Mouse (Mus musculus): ENCODE measurements around the gene Deaf1.

Deaf1 gene

DNA sequence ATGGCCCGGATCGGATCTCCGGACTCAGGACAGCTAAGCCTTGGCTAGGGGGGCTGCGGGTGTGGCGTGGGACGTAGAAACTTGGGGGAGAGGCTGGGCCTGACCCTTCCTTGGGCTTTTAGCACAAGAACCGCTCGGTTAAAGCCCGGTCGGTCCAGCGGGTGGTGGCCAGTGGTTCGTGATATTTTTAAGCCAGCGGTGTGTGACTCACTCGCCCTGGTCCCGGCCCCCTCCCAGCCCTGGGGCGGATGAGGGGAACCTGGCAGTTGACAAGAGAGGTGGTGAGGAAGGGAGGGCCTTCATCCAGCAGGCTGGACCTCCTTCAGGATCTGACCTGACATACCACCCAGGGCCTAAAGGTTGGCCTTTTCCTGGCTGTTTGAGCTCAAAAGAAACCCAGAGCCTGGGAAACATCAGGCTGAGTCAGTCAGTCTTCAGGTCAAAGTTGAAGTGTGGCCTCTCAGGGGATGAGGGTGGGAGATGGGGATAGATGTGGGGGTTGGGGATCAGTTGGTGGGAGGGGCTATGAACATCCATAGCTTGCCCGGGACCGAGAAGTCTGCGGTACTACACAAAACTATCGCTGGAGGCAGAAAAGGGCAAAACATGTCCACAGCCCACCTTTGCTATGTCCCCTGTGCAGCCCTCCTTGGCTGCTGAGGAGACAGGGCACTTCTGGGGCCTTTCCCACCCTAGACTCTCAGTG lies 11.9 kb upstream of the Deaf1 start:
- peak; percentile 7 for DNase-seq (ENCODE audit: inconsistent ontology term)

DNA sequence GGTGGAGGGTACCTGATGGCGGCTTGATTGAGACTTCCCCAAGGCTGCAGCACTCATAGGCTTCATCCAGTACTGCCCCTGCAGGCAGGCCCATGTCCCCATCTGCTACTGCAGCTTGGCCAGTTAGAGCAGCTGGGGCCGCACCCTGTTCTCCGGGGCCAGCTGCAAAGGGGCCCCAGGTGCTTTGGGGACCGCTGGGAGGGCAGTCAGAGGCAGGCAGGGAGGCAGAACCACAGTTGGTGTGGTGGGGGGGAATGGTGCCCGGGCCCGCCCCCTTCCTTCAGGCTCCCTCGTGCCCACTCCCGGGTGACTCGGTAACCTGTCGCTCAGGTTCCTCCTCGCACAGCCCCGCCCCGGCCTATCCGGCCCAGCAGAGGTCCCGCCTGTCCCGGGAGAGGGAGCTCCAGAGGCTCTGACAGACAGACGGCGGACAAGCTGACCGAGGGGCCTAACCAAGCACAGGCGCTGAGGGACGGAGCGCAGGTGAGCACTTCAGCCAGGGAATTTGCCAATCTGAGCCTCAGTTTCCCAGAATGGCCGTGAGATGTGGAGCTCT lies 11.2 kb upstream of the Deaf1 start, which contains the start of gene Eps8l2:
Gene Eps8l2, plus strand, starts transcription at position 305 of the 556 bp plus-strand sequence.
- peak; percentile 27 for DNase-seq (ENCODE audit: inconsistent ontology term)

DNA sequence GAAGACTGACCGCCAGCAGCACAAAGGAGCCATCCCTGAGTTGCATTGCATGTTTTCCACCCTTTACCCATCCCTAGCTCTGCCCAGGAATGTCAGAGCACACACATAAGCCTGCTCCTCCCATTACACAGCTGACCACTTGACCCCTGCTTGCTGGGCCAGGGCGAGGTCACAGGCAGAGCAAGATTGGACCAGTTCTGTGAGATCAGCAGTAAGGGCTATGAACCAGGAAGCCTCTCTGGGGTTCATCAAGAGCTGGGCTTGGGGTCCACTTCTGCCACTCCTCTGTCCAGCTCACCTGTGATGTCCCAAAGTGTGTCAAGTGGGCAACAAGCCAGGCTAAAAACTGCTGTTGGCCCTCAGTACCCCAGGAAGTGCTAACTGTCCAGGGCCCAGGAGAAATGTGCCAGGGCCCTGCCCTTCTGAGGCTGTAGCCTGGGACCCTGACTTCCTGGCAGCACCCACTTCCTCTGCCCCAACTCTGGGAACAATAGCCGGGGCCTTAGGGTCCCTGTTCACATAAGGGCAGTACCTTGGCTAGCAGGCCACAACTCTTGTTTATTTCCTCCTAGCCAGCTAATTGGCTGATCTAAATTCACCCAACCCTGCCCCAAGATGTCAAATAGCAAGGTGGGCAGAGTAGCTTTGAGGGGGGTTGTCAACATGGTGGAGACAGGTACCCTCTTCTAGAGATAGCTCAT lies 10.4 kb upstream of the Deaf1 start:
- DNase-seq (ENCODE audit: inconsistent ontology term): no peak

DNA sequence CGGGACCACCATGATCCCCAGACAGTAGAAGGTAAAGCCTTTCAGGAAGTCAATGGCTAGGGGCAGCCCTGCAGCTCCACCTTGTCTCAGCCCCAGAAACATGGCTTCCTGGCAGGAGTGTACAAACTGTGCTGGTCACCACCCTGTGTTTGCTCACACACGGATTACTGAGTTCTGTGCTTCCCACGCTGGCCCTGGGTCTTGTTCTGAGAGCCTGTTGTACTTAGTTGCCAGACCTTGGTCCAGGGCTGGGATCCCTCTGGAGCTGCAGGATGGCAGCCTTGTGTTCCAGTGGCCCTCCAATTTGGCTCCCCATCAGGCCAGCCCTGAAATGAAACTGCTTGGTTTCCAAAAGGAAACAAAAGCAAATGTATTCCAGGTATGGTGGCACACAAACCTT lies 8.8 kb upstream of the Deaf1 start:
- DNase-seq (ENCODE audit: inconsistent ontology term): no peak

DNA sequence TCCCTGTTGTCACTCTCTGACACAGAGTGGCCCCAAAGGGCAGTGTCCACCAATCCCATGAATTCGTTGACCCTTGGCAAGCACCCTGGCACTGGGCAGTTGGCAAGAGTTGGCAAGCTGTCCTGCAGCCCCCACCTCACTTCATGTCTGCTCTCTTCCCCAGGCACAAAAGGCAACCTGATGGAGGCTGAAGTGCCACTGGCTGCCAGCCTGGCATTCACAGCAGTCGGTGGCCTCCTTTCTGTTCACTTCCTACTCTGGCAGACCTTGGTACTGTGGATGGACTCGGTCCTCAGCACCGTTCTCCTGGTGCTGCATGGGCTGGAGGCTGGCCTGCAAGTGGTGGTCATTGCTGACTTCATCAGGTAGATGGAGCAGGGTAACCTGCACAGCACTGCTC lies 8.2 kb upstream of the Deaf1 start:
- no peak for DNase-seq (ENCODE audit: inconsistent ontology term)

DNA sequence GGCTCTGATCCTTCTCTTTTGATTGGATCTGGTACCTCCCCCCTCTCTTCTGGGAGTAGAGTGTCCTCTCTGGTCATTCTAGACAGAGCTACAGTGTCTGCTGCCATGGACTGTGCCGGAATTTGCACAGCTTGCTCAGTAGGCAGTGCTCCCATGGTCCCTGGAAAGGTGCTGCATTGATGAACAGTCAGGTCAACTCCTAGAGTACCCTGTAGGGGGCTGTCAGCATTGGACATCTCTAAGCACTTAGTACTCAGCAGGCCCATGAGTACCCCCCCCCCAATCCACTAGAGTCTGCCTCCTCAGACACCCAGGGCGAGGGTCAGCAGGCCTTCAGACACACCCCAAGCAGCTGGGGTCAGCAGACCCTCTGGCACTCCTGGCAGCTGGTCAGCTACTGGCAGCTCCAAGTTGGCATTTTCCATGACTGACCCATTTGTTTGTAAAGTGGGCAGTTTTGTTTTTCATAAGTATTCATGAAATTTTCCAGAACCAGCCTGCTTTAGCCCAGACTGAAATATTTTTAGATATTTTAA lies 7.6 kb upstream of the Deaf1 start:
- peak; percentile 27 for DNase-seq (ENCODE audit: inconsistent ontology term)

DNA sequence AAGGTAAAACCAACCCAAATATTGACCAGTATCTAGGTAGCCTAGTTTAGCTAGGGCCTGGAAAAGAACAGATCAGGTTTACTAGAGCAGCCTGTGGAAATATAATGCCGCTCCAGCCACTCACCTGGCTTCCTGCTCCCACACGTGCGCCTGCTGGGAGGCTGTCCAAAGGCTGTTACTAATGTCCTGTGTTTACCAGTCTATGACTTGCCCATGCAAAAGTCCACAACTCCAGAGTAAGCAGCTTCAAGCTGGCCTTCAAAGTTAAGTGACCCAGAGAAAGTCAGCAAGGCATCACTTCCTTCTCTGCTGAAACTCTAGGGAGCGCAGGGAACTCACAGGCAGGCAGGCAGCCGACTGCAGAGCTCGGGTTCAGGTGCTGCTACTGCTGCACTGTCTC lies 4.5 kb upstream of the Deaf1 start:
- DNase-seq (ENCODE audit: inconsistent ontology term): no peak

DNA sequence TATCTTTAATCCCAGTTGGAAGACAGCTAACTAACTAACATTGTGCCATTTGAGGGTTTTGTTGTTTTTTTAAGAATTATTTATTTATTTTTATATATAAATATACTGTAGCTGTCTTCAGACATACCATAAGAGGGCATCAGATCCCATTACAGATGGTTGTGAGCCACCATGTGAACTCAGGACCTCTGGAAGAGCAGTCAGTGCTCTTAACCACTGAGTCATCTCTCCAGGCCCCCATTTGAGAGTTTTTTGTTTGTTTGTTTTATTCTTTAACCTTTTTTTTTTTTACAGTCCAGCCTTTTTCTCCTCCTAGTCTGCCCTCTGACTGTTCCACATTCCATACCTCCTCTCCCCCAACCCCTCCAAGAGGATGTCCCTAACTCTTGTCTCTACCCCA lies 3.2 kb upstream of the Deaf1 start:
- DNase-seq (ENCODE audit: inconsistent ontology term): no peak

DNA sequence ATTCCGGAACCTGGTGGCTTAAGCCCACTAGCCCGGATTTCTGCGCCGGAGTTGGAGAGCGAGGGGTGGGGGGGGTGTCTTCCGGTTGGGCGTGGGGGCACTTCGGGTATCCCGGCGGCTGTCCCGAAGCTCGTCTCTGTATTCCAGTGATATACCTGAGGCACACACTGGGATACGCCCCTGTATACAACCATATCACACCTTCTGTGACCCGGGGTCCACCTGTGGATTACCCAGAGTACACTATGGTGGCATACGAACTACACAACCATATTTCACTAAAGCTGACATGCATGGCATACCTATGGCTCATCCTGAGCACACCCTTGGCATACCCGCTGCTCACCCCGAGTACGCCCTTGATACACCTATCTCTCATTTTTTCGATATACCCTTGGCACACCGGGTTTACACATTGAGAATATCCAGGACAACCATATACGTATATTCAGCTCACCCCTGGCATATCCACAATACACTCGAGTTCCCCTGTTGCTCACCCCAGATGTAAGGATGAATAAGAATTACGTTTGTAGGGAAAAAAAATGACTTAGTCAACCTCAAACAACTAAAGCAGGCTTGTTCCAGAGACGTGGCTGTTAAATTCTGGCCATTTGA lies 992 bp upstream of the Deaf1 start:
- peak; percentile 29 for DNase-seq (ENCODE audit: inconsistent ontology term)

DNA sequence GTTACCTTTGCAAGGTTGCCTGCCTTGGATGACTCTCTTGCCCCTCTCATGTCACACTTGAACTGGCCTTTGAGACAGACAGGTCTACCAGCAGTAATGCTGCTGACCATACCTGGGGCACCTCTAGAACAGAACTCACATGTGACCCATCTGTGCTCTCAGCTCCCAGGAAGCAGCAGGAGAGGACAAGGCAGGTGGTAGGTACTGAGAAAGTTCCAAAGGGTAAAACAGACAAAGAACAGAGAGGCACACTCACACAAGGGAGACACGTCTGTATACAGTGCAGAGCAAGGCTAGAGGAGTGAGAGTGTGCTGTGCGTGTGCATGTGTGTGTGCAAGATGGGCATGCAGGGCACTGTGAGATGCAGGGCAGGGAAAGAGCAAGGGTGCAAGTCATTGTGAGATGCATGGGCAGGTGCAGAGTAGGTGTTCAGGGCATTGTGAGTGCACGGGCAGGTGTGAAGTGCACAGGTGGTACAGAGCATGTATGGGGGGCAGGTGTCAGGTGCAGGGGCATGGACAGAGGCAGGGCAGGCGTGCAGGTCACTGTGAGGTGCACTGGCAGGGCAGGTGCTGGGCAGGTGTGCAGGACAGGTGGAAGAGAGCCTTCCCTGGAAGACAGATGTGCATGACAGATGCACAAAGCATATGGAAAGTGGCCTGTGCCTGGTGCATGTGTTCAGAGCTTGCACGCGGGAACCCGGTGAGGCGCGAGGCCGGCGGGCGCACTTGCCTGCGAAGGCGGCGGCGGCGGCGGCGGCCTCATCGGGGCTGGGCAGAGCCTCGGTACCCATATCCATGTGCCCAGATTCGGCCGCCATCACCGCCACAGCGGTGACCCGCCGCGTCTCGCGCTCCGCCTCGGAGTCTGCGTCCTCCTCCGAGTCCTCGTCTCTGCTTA lies 694 bp downstream of the Deaf1 start:
- no peak for DNase-seq (ENCODE audit: inconsistent ontology term)

DNA sequence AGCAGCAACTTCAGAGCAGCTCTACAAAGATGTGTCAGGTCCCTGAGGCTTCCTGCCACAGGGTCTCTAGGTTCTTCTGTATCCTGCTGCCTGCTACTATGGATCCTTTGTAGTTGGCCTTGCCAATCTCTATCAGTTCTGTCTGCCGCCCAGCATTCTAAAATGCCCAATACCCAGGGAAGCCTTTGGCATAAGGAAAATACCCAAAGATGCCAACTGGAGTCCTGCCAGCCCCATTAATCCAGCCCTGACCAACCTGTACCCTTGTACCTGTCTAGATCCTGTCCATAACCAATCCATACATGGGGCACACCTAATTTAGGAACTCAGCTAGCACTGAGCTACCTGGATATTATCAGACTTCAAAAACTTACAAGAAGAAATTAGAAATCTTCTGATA lies 2.8 kb downstream of the Deaf1 start:
- no peak for DNase-seq (ENCODE audit: inconsistent ontology term)

DNA sequence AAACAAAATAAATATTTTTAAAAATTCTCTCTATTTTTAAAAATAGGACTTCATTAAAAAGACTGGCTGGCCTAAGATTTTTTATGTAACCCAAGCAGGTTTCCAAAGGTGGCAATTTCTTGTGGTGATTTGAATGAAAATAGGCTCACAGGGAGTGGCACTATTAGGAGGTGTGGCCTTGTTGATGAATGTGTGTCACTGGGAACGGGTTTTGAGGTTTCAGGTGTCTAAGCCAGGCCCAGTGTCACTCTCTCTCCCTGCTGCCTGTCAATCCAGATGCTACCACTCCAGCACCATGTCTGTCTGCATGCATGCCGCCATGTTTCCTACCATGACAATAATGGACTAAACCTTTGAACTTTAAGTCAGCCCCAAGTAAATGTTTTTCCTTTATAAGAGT lies 8.0 kb downstream of the Deaf1 start:
- DNase-seq (ENCODE audit: inconsistent ontology term): no peak

DNA sequence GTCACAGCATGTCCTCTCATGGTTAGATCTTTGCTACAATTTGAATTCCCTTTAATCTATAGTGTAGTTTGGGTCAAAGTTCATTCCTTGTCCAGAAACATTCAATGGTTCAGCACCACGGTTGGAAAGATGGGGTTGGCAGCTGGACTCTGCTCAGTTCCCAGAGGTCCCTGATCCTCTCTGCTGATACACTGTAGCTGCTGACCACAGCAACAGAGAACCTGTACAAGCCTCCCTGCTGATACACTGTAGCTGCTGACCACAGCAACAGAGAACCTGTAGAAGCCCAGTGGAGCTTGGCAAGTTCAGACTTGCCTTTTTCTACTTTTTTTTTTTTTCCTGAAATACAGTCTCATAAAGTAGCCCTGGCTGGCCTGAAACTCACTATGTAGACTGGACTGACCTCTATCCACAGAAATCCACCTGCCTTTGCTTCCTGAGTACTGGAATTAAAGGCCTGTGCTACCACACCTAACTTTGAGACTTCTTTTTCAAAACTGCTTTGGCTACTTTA lies 9.8 kb downstream of the Deaf1 start:
- no peak for DNase-seq (ENCODE audit: inconsistent ontology term)

DNA sequence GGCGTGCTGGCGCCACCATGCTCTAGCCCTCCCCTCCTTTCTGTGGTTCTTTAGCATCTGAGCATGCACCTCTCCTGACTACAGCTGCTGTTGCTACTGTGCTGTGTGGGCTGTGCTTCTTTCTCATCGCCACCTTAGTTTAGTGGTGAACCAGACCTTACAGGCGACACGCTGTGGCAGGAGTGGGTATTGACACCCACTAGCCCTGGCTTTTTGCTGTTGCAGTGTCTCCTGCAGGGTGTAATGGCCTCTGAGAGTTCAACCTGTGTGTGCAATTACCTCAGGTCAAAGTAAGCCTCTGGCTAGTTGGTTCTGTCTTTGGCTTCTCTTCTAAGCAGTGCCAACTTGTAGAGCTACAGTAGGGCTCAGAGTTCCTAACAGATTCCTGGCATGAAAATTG lies 11.5 kb downstream of the Deaf1 start:
- no peak for DNase-seq (ENCODE audit: inconsistent ontology term)

DNA sequence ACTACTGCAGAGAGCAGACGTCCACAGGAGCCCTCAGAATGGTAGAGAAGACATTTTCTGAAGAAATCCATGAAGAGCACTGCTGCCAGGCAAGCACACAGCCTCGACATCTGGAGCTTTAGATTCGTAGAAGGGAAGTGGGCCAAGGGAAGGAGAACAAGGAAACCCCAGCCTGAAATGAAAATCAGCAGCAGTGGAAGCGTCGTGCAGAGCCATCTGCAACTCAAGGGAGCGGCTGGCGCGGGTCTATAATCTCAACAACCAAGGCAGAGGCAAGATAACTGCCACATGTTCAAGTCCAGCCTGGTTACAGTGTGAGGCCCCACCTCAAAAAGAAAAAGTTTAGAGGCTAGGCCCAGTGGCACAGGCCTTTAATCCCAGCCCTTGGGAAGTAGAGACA lies 12.4 kb downstream of the Deaf1 start:
- DNase-seq (ENCODE audit: inconsistent ontology term): no peak

DNA sequence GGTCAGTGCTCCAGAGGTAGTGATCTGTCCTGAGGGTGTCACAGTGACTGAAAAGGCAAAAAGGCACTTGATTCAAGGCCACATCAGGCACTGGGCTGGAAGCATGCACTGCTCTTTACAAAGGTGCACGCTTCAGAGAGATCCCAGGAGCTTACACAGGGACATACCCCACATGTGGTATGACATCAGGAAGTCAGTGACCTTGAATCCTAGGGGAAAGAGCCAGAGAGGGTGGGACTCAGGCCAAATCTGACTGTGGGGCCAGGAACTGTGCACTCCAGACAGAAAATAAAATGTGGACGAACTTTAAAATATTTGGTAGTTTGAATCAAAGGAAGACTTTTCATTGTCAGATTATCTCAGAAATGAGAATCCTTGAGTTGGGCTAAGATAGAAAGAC lies 13.1 kb downstream of the Deaf1 start:
- no peak for DNase-seq (ENCODE audit: inconsistent ontology term)

DNA sequence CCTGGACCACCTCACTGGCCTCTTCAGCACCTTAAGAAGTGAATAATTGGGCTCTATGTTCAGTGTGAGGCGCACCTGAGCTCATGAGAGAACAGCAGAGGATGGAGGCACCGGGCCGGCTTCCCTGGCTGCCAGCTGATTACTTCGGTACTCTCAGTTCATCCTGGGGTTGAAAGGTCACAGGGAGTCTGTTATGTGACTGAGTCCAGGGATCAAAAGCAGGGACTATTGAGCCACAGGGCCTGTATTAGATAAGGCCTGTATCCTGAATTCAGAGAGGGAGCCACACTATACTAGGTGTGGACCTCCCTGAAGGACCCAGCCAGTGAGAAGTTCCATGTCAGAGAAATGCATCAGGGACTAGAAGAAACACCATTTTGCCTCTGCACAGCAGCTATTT lies 23.0 kb downstream of the Deaf1 start:
- no peak for DNase-seq (ENCODE audit: inconsistent ontology term)

DNA sequence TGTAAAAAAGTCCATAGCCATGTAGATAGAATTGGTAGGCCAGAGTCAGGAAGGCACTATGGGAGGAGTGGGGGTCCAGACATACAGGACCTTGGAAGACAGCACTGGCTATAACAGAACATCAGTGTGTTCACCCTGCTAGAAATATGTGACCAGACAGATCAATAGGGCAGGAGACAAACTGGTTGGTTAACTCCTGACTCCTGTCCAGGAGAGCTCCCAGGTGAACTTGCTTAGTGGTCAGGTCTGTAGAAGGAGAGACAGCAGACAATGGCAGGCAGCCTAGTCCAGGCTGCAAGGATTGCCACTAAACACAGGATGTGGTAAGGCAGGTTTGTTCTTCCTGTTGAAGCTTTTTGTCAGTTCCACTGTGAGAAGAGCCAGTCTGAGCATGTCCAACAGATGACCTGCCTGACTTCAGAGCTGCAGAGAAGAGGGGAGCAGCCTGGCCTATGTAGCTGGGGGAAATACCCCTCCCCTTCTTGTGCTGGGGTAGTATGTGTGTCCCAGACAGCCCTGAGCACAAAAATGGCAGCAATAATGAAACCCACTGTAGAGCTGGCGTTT lies 24.7 kb downstream of the Deaf1 start:
- DNase-seq (ENCODE audit: inconsistent ontology term): no peak

DNA sequence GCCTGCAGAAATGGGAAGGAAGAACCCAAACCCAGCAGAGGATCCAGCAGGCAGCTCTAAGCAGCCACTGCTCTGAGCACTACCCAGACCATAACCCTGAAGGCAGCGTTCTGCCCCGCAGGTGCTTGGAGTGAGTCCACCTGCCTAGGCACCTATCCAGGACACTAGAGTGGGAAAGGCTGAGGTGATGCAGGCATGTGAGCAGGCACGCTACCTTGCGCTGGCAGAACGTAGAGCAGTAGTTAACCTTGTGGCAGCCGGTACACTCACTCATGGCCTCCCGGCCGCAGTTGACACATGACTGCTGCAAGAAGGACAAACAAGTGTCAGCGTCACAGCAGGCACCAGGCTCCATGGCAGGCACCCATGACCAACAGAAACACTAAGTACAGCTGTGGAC lies 26.1 kb downstream of the Deaf1 start:
- DNase-seq (ENCODE audit: inconsistent ontology term): no peak

DNA sequence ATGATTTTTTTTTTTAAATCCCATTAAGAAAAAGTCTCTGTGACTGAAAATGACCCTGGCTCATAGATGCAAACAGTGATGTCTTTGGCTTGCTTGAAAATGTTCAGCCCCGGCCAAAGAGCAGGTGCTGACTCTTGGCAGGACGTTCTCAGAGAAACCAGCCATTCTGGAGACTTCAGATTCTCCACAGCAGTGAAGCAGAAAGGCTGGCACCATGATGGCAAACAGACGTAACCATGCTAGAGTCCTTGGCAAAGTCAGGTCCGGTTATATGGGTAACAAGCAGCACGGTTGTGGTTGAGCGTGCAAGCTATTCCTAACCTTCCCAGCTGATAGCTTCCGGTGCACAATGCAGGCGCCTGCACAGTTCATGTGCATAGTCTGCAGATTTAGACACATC lies 28.3 kb downstream of the Deaf1 start:
- DNase-seq (ENCODE audit: inconsistent ontology term): no peak
